Mouse (Mus musculus): Measurements from ENCODE around the gene Col17a1. TPM values are rescaled to one million over a fixed set of nuclear protein-coding genes. Genes with fewer than 3 reads are reported as not detected.

Col17a1 gene
- total and polyA plus RNA-seq, 3 experiments: 0.04 TPM; not detected in 2

DNA sequence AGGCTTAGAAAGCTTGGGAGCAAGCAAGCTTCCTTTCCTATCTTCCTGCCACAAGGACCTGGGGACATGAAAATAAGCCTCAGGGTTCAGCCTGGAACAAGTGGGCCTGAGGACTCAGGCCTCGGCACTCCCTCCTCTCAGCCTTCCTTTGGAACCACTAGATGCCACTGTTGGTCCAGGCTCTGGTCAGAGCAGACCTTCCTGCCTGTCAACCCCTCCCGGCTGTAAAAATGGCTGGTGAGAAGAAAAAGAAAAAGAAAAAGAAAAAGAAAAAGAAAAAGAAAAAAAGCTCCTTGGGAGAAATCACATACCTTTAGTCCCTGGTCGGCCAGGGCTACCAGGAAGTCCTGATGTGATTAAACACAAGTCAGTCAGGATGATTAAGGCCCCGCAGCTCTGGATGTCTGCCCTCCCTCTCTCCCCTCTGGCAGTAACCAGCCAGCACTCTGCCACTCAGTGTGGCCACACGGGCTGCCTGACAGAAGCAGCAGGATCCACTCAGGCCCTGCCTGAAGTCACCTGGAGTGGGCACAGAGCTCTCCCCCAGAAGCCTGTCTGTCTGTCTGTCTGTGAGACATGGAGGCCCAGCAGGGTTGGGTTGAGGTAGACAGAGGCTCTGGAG, 32.9 kb downstream of the Col17a1 start:
- no peaks in the 10 kb centered on the region for H3K79me2 ChIP-seq (ENCODE audit: control insufficient read depth, insufficient read depth, low read length, poor library complexity)
- no peaks in the 10 kb centered on the region for H3K9me3 ChIP-seq (replicated peaks; ENCODE audit: insufficient read depth, low read length)
- H3K36me3 ChIP-seq (ENCODE audit: control insufficient read depth in 1 of 2, insufficient read depth in 2 of 2, low read length in 2 of 2): no peaks in the 10 kb centered on the region
- H3K4me1 ChIP-seq (ENCODE audit: control insufficient read depth in 1 of 2, insufficient read depth in 2 of 2, low read length in 2 of 2): no peaks in the 10 kb centered on the region
- no peak overlapping the region for H3K27ac ChIP-seq (ENCODE audit: control insufficient read depth, low read depth, low read length)
- H3K27me3 ChIP-seq (ENCODE audit: control insufficient read depth in 1 of 2, insufficient read depth in 2 of 2, low read length in 2 of 2): no peaks in the 10 kb centered on the region
- DNase-seq (ENCODE audit: low read depth, low spot score): peak; percentile 40
- H3K4me3 ChIP-seq (ENCODE audit: control insufficient read depth in 1 of 2, insufficient read depth in 1 of 2, low read depth in 2 of 2, low read length in 2 of 2): no peak overlapping the region
- TF ChIP-seq JUND (IDR thresholded peaks at IDR 0.05; ENCODE audit: low read depth, low read length): no peak
- TF ChIP-seq POLR2A (IDR thresholded peaks at IDR 0.05; ENCODE audit: control insufficient read depth in 1 of 2, insufficient read depth in 1 of 2, low read depth in 1 of 2, low read length in 2 of 2, poor library complexity in 1 of 2): no peak
- no peak for TF ChIP-seq RCOR1 (IDR thresholded peaks at IDR 0.05; ENCODE audit: low read depth, low read length)
- peak; percentile 30; the same call in 1 of the 2 replicates for TF ChIP-seq ZC3H11A (IDR thresholded peaks at IDR 0.05; ENCODE audit: low read depth, low read length)
- peak; percentile 59 for TF ChIP-seq SMC3 (IDR thresholded peaks at IDR 0.05; ENCODE audit: low read depth, low read length)
- peak in 2 of 3 experiments; percentile 58; a peak in 5 of 6 replicates for TF ChIP-seq CTCF (IDR thresholded peaks at IDR 0.05 in 2 of 3, conservative IDR thresholded peaks at IDR 0.05 in 1 of 3; ENCODE audit: control insufficient read depth in 1 of 3, insufficient read depth in 1 of 3, low read depth in 2 of 3, low read length in 3 of 3, poor library complexity in 1 of 3, severe bottlenecking in 1 of 3)
- TF ChIP-seq MAX (IDR thresholded peaks at IDR 0.05; ENCODE audit: low read length): no peak
- TF ChIP-seq MEF2A (IDR thresholded peaks at IDR 0.05; ENCODE audit: extremely low read depth, insufficient replicate concordance, low read depth, low read length, poor library complexity, severe bottlenecking): no peak
- TF ChIP-seq CHD2 (IDR thresholded peaks at IDR 0.05; ENCODE audit: low read length): no peak
- no peak for TF ChIP-seq POLR2AphosphoS2 (IDR thresholded peaks at IDR 0.05; ENCODE audit: low read length)
- TF ChIP-seq ZMIZ1 (IDR thresholded peaks at IDR 0.05; ENCODE audit: low read depth, low read length): no peak
- TF ChIP-seq RAD21 (IDR thresholded peaks at IDR 0.05; ENCODE audit: low read depth, low read length): peak; percentile 69
- TF ChIP-seq TBP (IDR thresholded peaks at IDR 0.05; ENCODE audit: low read depth, low read length): no peak
- no peak for TF ChIP-seq E2F4 (IDR thresholded peaks at IDR 0.05; ENCODE audit: borderline replicate concordance, low read depth, low read length)
- no peak overlapping the region for H3K9ac ChIP-seq (ENCODE audit: control insufficient read depth, low read depth, low read length, poor library complexity, severe bottlenecking)

DNA sequence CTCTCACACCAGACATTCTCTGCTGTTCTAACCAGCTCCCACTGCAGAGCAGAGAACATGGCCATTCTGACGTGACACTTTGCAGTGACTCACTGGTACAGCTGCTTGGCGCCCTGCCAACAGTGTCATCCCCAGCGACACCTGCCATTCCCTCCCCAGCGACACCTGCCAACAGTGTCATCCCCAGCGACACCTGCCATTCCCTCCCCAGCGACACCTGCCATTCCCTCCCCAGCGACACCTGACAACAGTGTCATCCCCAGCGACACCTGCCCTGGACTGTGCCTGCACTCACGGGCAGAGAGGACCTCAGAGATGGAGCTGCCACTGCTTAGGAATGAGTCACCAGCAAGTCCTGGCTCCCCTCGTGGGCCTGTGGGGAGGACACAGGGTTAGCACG, 37.0 kb downstream of the Col17a1 start:
- H3K9me3 ChIP-seq (replicated peaks; ENCODE audit: insufficient read depth, low read length): no peaks in the 10 kb centered on the region
- no peak overlapping the region for H3K9ac ChIP-seq (ENCODE audit: control insufficient read depth, low read depth, low read length, poor library complexity, severe bottlenecking)
- DNase-seq (ENCODE audit: low read depth, low spot score): peak; percentile 28
- TF ChIP-seq CHD2 (IDR thresholded peaks at IDR 0.05; ENCODE audit: low read length) (no peak), POLR2AphosphoS5 (IDR thresholded peaks at IDR 0.05; ENCODE audit: borderline replicate concordance, low read depth, low read length) (peak; percentile 41; the same call in 1 of the 2 replicates), TCF12 (IDR thresholded peaks at IDR 0.05; ENCODE audit: low read depth, low read length) (no peak)
- H3K79me2 ChIP-seq (ENCODE audit: control insufficient read depth, insufficient read depth, low read length, poor library complexity): no peaks in the 10 kb centered on the region
- no peaks in the 10 kb centered on the region for H3K27me3 ChIP-seq (ENCODE audit: control insufficient read depth in 1 of 2, insufficient read depth in 2 of 2, low read length in 2 of 2)
- H3K36me3 ChIP-seq (ENCODE audit: control insufficient read depth in 1 of 2, insufficient read depth in 2 of 2, low read length in 2 of 2): no peaks in the 10 kb centered on the region
- H3K4me3 ChIP-seq (ENCODE audit: control insufficient read depth in 1 of 2, insufficient read depth in 1 of 2, low read depth in 2 of 2, low read length in 2 of 2): no peak overlapping the region
- no peaks in the 10 kb centered on the region for H3K4me1 ChIP-seq (ENCODE audit: control insufficient read depth in 1 of 2, insufficient read depth in 2 of 2, low read length in 2 of 2)
- no peak overlapping the region for H3K27ac ChIP-seq (ENCODE audit: control insufficient read depth, low read depth, low read length)

All from MEL (cell line).